Mouse (Mus musculus): ENCODE results near the gene Cabp5. TPM values are rescaled to one million over a fixed set of nuclear protein-coding genes. Genes with fewer than 3 reads are reported as not detected.
A peak's percentile ranks its signal among the peaks of the same experiment; 100 is the strongest.
"Not testable (repeated sequence)": the region's sequence is repeated elsewhere in the genome, so short reads cannot be mapped to it uniquely, and the experiment has no call there.

Gene Cabp5
- 1 to 10 TPM in 1 of 2 experiments, under 1 TPM in 1; 0.56 to 1.9 TPM for total RNA-seq (2021)
- long read RNA-seq, experiment 1: 0 reads
- long read RNA-seq, experiment 2: 0 reads

DNA sequence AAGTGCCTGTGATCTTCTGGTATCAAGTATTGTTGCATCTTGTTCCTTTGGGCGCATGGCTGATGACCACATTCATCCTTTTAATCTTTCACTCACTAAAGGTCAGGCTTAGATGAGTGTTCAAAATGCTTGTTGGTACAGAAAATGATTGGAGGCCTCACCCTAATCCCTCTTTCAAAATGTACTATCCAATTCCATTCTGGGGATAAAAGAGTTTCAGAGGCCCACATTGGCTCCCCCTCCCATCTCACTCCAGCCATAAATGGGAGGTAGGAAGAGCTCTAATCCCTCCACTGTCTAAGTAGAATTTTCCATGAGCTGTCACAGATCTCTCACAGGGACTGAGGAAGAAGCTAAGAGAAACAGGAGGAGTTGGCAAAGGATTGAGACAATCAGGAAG, at the start of gene Cabp5:
Gene Cabp5, plus strand, starts transcription at position 301 of the 400 bp plus-strand sequence.
- intact Hi-C loops (cut with DNase I): no loop called here
- DNase-seq (ENCODE audit: extremely low spot score in 1 of 2, low spot score in 2 of 2): no peak
- Histone ChIP-seq H3K27ac (no peak within 1 kb of the TSS), H3K4me3 (no peak within 1 kb of the TSS)
- TF ChIP-seq CTCF (IDR thresholded peaks at IDR 0.05): no peak

- no peak overlapping the region for H3K27ac ChIP-seq
- peak; percentile 9 to 15 for DNase-seq (ENCODE audit: extremely low spot score in 1 of 2, low spot score in 2 of 2)
- H3K4me3 ChIP-seq: no peak overlapping the region
- TF ChIP-seq CTCF (IDR thresholded peaks at IDR 0.05): no peak
- intact Hi-C loops (cut with DNase I): no loop called here
Observed at GRCm38 (mm10) chr7:13355943-13356342, 42.0 kb upstream of the Cabp5 start.

GRCm38 (mm10) chr7:13380588-13380987, 17.3 kb upstream of the Cabp5 start:
- intact Hi-C loops (cut with DNase I): no loop called here
- Histone ChIP-seq H3K27ac (no peak overlapping the region), H3K4me3 (no peak overlapping the region)
- DNase-seq (ENCODE audit: extremely low spot score in 1 of 2, low spot score in 2 of 2): no peak
- TF ChIP-seq CTCF (IDR thresholded peaks at IDR 0.05): no peak

DNA sequence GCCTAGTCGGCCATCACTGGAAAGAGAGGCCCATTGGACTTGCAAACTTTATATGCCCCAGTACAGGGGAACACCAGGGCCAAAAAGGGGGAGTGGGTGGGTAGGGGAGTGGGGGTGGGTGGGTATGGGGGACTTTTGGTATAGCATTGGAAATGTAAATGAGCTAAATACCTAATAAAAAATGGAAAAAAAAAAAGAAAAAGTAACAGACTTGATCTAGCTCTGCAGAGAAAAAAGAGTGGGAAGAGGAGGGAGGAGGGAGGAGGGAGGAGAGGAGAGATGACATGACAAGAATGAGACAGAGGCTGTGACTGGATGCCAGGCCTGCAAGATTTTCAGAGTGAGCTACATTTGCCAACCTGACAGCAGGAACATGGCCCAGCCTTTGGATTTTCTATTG, 52.6 kb downstream of the Cabp5 start, which contains the start of gene Bsph1:
Gene Bsph1, plus strand, starts transcription at position 301 of the 400 bp plus-strand sequence.
- H3K4me3 ChIP-seq; DNase-seq (ENCODE audit: extremely low spot score in 1 of 2, low spot score in 2 of 2); intact Hi-C loops (cut with DNase I); H3K27ac ChIP-seq: not testable (repeated sequence)

Other genes starting within 250 kb of the Cabp5 start
- gene Vmn1r88, start 238.6 kb upstream of the Cabp5 start, total RNA-seq (2021): under 1 TPM; 0.07 to 0.16 TPM
- not detected for gene Vmn1r89, start 185.1 kb upstream of the Cabp5 start, total RNA-seq (2021)
- gene Lig1, start 120.8 kb upstream of the Cabp5 start, total RNA-seq (2021): 1 to 10 TPM; 7.7 to 9.9 TPM
- 10 to 100 TPM; 15.7 to 16.5 TPM for gene Zswim9, start 119.4 kb upstream of the Cabp5 start, total RNA-seq (2021)
- under 1 TPM in 1 of 2 experiments, not detected in 1; 0.79 TPM for gene Pla2g4c, start 73.5 kb upstream of the Cabp5 start, total RNA-seq (2021)
- under 1 TPM in 1 of 2 experiments, not detected in 1; 0.44 TPM for gene Bsph1, start 52.7 kb downstream of the Cabp5 start, total RNA-seq (2021)
- gene Bsph2, start 172.9 kb downstream of the Cabp5 start, total RNA-seq (2021): not detected
- gene Sult2a5, start 225.8 kb downstream of the Cabp5 start, total RNA-seq (2021): not detected